Mouse (Mus musculus): ENCODE results near the gene Zswim3. TPM values are rescaled to one million over a fixed set of nuclear protein-coding genes. Genes with fewer than 3 reads are reported as not detected.

Zswim3 gene
- polyA plus RNA-seq, 1 experiment from 2014 or later: 16.9 TPM

DNA sequence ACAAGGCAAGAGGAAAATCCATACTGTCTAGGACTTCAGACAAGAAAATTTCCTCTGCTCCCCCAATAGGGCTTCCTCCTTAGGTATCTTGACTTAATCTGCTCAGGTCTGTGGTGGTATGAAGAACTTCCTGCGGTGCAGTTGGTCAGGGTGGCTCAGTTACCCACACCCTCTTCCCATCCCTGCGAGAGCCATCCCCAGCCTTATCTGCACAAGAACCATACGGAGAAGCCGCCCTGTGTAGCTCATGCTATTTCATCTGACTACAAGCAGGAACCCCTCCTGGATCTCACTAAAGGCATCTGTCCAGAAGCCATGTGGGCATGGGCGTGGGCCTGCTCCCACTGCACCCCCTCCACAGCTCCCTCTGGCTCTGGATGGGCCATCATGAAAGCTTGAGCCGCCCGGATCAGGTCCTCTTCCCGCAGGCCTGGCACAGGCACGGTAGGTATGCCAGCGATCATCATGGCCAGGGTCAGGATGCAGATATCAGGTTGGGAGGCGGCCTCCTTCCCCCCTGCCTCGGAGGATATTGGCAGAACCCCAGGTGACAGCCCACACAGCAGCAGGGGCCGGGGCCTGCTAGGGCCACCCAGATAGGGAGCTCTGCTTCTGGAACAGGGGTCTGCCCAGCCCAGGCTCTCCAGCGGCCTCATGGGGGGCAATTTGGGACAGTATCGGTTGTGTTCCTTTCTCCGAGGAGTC lies 22.4 kb downstream of the Zswim3 start:
- Histone ChIP-seq H3K4me1 (ENCODE audit: control insufficient read depth, insufficient read depth, low read length) (peaks cover 2% of the 10 kb centered on the region; the same call in 1 of the 2 replicates), H3K36me3 (ENCODE audit: control insufficient read depth, insufficient read depth, low read length) (peaks cover 24% of the 10 kb centered on the region), H3K27me3 (ENCODE audit: control insufficient read depth, insufficient read depth, low read length) (no peaks in the 10 kb centered on the region), H3K9ac (replicated peaks; ENCODE audit: low read depth, low read length) (no peak overlapping the region), H3K27ac (ENCODE audit: low read depth, low read length) (no peak overlapping the region), H3K4me3 (ENCODE audit: low read depth, low read length) (no peak overlapping the region), H3K9me3 (ENCODE audit: control insufficient read depth, low read length) (no peaks in the 10 kb centered on the region), H3K4me2 (ENCODE audit: low read depth, low read length) (no peak overlapping the region)
- no peak for ATAC-seq (ENCODE audit: low read depth)
- 87% methylated on average over 15 of the region's 16 CpGs for WGBS

DNA sequence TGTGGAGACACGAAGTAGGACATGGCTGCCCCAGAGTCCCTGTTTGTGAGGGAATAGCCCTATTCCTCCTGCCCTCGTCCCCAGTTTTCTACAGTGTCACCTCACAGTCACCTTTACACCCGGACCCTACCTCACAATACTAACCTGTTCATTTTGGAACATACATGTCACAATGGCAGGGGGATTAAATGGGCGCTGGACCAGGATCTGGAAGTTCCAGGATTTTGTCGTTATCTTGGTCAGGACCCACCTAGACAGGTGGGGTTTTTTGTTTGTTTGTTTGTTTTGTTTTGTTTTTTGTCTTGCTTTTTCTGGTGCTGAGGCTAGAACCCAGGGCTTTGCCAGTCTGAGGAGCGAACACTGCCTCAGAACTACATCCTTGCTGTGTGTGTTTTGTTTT lies 23.5 kb downstream of the Zswim3 start, which contains the start of gene Spata25:
Gene Spata25, minus strand, starts transcription at position 101 of the 400 bp plus-strand sequence.
- H3K4me2 ChIP-seq (ENCODE audit: low read depth, low read length): no peak within 1 kb of the TSS
- no peak within 1 kb of the TSS for H3K9ac ChIP-seq (replicated peaks; ENCODE audit: low read depth, low read length)
- no peak for ATAC-seq (ENCODE audit: low read depth)
- 91% methylated on average over 6 of the region's 6 CpGs for WGBS
- no peaks in the 10 kb centered on the region for H3K9me3 ChIP-seq (ENCODE audit: control insufficient read depth, low read length)
- H3K27me3 ChIP-seq (ENCODE audit: control insufficient read depth, insufficient read depth, low read length): no peaks in the 10 kb centered on the region
- no peak within 1 kb of the TSS for H3K27ac ChIP-seq (ENCODE audit: low read depth, low read length)
- no peaks in the 10 kb centered on the region; the same call in 1 of the 2 replicates for H3K4me1 ChIP-seq (ENCODE audit: control insufficient read depth, insufficient read depth, low read length)
- H3K4me3 ChIP-seq (ENCODE audit: low read depth, low read length): no peak within 1 kb of the TSS
- peaks cover 24% of the 10 kb centered on the region for H3K36me3 ChIP-seq (ENCODE audit: control insufficient read depth, insufficient read depth, low read length)

- H3K4me1 ChIP-seq (ENCODE audit: control insufficient read depth, insufficient read depth, low read length): no peaks in the 10 kb centered on the region
- H3K4me2 ChIP-seq (ENCODE audit: low read depth, low read length): no peak overlapping the region
- 94% methylated on average over 1 of the region's 1 CpGs for WGBS
- no peak overlapping the region for H3K27ac ChIP-seq (ENCODE audit: low read depth, low read length)
- no peaks in the 10 kb centered on the region for H3K27me3 ChIP-seq (ENCODE audit: control insufficient read depth, insufficient read depth, low read length)
- H3K9me3 ChIP-seq (ENCODE audit: control insufficient read depth, low read length): no peaks in the 10 kb centered on the region
- H3K9ac ChIP-seq (replicated peaks; ENCODE audit: low read depth, low read length): no peak overlapping the region
- no peak overlapping the region for H3K4me3 ChIP-seq (ENCODE audit: low read depth, low read length)
- no peak for ATAC-seq (ENCODE audit: low read depth)
- H3K36me3 ChIP-seq (ENCODE audit: control insufficient read depth, insufficient read depth, low read length): peaks cover 24% of the 10 kb centered on the region
These were observed 24.2 kb downstream of the Zswim3 start for GRCm38 (mm10) chr2:164829090-164829489.

- H3K4me1 ChIP-seq (ENCODE audit: control insufficient read depth, insufficient read depth, low read length): peaks cover 3% of the 10 kb centered on the region; the same call in 1 of the 2 replicates
- no peak for ATAC-seq (ENCODE audit: low read depth)
- WGBS: 91% methylated on average over 10 of the region's 10 CpGs
These were observed 26.1 kb downstream of the Zswim3 start for GRCm38 (mm10) chr2:164831029-164831428.

DNA sequence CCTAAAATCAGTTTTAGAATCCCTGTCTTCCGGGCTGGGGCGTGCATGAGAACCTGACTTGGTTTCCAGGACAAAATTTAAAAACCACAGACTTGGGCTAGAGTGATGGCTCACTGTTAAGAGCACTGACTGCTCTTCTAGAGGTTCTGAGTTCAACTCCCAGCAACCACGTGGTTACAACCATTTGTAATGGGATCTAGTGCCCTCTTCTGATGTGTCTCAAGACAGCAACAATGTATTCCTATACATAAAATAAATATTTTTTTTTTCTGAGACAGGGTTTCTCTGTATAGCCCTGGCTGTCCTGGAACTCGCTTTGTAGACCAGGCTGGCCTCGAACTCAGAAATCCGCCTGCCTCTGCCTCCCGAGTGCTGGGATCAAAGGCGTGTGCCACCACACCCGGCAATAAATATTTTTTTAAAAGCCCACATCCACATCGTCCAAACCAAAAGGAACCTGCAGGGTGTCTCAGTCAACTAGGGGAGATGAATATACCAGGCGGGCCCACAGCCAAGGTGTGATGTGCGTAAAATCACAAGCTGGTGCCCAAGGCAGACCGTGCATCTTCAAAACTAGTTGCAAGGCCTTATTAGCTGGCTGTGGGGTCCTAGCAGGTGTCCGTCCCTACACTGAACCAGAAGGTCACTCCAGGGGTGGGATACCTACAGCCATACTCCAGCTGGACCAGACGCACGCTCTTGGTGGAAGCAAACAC lies 27.3 kb downstream of the Zswim3 start:
- Histone ChIP-seq H3K27me3 (ENCODE audit: control insufficient read depth, insufficient read depth, low read length) (no peaks in the 10 kb centered on the region), H3K36me3 (ENCODE audit: control insufficient read depth, insufficient read depth, low read length) (peaks cover 8% of the 10 kb centered on the region; the same call in 1 of the 2 replicates), H3K9ac (replicated peaks; ENCODE audit: low read depth, low read length) (peak overlapping the region; percentile 78), H3K4me1 (ENCODE audit: control insufficient read depth, insufficient read depth, low read length) (peaks cover 3% of the 10 kb centered on the region; the same call in 1 of the 2 replicates), H3K27ac (ENCODE audit: low read depth, low read length) (peak overlapping the region; percentile 74; the same call in 1 of the 2 replicates), H3K4me3 (ENCODE audit: low read depth, low read length) (peak overlapping the region; percentile 70), H3K4me2 (ENCODE audit: low read depth, low read length) (peak overlapping the region; percentile 99), H3K9me3 (ENCODE audit: control insufficient read depth, low read length) (no peaks in the 10 kb centered on the region)
- WGBS: 61% methylated on average over 16 of the region's 16 CpGs
- ATAC-seq (ENCODE audit: low read depth): no peak

More at GRCm38 (mm10) chr2:164831029-164831428, 26.1 kb downstream of the Zswim3 start:
- no peak overlapping the region for H3K9ac ChIP-seq (replicated peaks; ENCODE audit: low read depth, low read length)
- H3K36me3 ChIP-seq (ENCODE audit: control insufficient read depth, insufficient read depth, low read length): peaks cover 17% of the 10 kb centered on the region
- H3K4me2 ChIP-seq (ENCODE audit: low read depth, low read length): no peak overlapping the region
- H3K9me3 ChIP-seq (ENCODE audit: control insufficient read depth, low read length): no peaks in the 10 kb centered on the region
- H3K4me3 ChIP-seq (ENCODE audit: low read depth, low read length): no peak overlapping the region
- H3K27ac ChIP-seq (ENCODE audit: low read depth, low read length): no peak overlapping the region
- no peaks in the 10 kb centered on the region for H3K27me3 ChIP-seq (ENCODE audit: control insufficient read depth, insufficient read depth, low read length)

DNA sequence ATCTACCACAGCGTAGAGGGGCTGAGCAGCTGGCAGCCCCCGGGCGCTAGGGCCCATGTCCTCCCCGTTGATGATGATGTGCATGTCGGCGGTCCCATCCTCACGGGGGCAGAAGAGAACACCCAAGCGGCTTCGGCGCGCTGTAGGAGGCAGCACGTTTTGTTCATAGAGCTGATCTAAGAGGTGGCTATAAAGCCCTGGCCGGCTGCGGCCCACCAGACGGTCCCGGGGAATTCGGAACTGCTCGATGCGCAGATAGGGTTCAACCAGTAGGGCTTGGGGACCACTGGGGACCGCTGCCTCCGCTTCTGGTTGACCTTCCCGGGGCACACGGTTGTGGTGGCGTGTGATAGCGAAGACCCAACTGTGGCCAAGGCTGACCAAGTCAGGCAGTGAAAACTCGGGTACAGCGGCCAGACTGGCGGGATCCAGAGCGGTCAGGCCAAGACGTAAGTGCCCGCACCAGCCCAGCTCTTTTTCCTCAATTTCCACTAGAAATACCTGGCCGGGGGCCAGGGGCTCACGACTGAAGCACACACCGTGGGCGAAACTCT lies 27.9 kb downstream of the Zswim3 start, which contains the start of gene Ctsa:
Gene Ctsa, plus strand, starts transcription at position 126 of the 554 bp plus-strand sequence.
- H3K4me1 ChIP-seq (ENCODE audit: control insufficient read depth, insufficient read depth, low read length): peaks cover 3% of the 10 kb centered on the region; the same call in 1 of the 2 replicates
- no peaks in the 10 kb centered on the region for H3K9me3 ChIP-seq (ENCODE audit: control insufficient read depth, low read length)
- H3K9ac ChIP-seq (replicated peaks; ENCODE audit: low read depth, low read length): peak within 1 kb of the TSS; percentile 78
- peak within 1 kb of the TSS; percentile 99 for H3K4me2 ChIP-seq (ENCODE audit: low read depth, low read length)
- under 1% methylated on average over 35 of the region's 35 CpGs for WGBS
- H3K27ac ChIP-seq (ENCODE audit: low read depth, low read length): peak within 1 kb of the TSS; percentile 74
- H3K27me3 ChIP-seq (ENCODE audit: control insufficient read depth, insufficient read depth, low read length): no peaks in the 10 kb centered on the region
- H3K36me3 ChIP-seq (ENCODE audit: control insufficient read depth, insufficient read depth, low read length): peaks cover 4% of the 10 kb centered on the region; the same call in 1 of the 2 replicates
- ATAC-seq (ENCODE audit: low read depth): peak; percentile 73
- peak within 1 kb of the TSS; percentile 70 for H3K4me3 ChIP-seq (ENCODE audit: low read depth, low read length)

- ATAC-seq (ENCODE audit: low read depth): peak; percentile 56
- under 1% methylated on average over 29 of the region's 31 CpGs for WGBS
- peaks cover 3% of the 10 kb centered on the region; the same call in 1 of the 2 replicates for H3K4me1 ChIP-seq (ENCODE audit: control insufficient read depth, insufficient read depth, low read length)
- H3K4me2 ChIP-seq (ENCODE audit: low read depth, low read length): peak within 1 kb of the TSS; percentile 99
- H3K27me3 ChIP-seq (ENCODE audit: control insufficient read depth, insufficient read depth, low read length): no peaks in the 10 kb centered on the region
- no peaks in the 10 kb centered on the region for H3K9me3 ChIP-seq (ENCODE audit: control insufficient read depth, low read length)
- H3K4me3 ChIP-seq (ENCODE audit: low read depth, low read length): peak within 1 kb of the TSS; percentile 70
- peak within 1 kb of the TSS; percentile 74 for H3K27ac ChIP-seq (ENCODE audit: low read depth, low read length)
- H3K36me3 ChIP-seq (ENCODE audit: control insufficient read depth, insufficient read depth, low read length): peaks cover 9% of the 10 kb centered on the region; the same call in 1 of the 2 replicates
- H3K9ac ChIP-seq (replicated peaks; ENCODE audit: low read depth, low read length): peak within 1 kb of the TSS; percentile 78
These were observed 28.5 kb downstream of the Zswim3 start, which contains the start of gene Neurl2 for GRCm38 (mm10) chr2:164833314-164833959. Gene Neurl2, minus strand, starts transcription at chr2:164833456.

- H3K9me3 ChIP-seq (ENCODE audit: control insufficient read depth, low read length): no peaks in the 10 kb centered on the region
- H3K36me3 ChIP-seq (ENCODE audit: control insufficient read depth, insufficient read depth, low read length): peaks cover 17% of the 10 kb centered on the region; the same call in 1 of the 2 replicates
- H3K27me3 ChIP-seq (ENCODE audit: control insufficient read depth, insufficient read depth, low read length): no peaks in the 10 kb centered on the region
- H3K9ac ChIP-seq (replicated peaks; ENCODE audit: low read depth, low read length): no peak overlapping the region; the same call in 1 of the 2 replicates
- H3K4me1 ChIP-seq (ENCODE audit: control insufficient read depth, insufficient read depth, low read length): peaks cover 3% of the 10 kb centered on the region; the same call in 1 of the 2 replicates
- no peak overlapping the region for H3K27ac ChIP-seq (ENCODE audit: low read depth, low read length)
- ATAC-seq (ENCODE audit: low read depth): no peak
- 42% methylated on average over 8 of the region's 8 CpGs for WGBS
- H3K4me3 ChIP-seq (ENCODE audit: low read depth, low read length): peak overlapping the region; percentile 70
- peak overlapping the region; percentile 99 for H3K4me2 ChIP-seq (ENCODE audit: low read depth, low read length)
These were observed 29.6 kb downstream of the Zswim3 start for GRCm38 (mm10) chr2:164834531-164834930.

All from neural tube, embryonic 14.5 days (tissue).